Mouse (Mus musculus) ovary, postnatal 14 days (tissue): ENCODE data around the gene Foxo3.

Source experiments
- DNase-seq: peaks from one replicate; pipeline ENCODE4 v3.0.0; 2022; ENCODE audit warnings: low spot score

Foxo3 gene

GRCm38 (mm10) chr10:42225184-42225935 lies 51.2 kb downstream of the Foxo3 start:
- DNase-seq, result no peak

GRCm38 (mm10) chr10:42221996-42222395 lies 54.6 kb downstream of the Foxo3 start:
- no peak for DNase-seq

GRCm38 (mm10) chr10:42221136-42221891 lies 55.2 kb downstream of the Foxo3 start:
- no peak for DNase-seq

- DNase-seq, result no peak
Measured at GRCm38 (mm10) chr10:42220418-42220952, 56.1 kb downstream of the Foxo3 start.

- DNase-seq, result no peak
Measured at GRCm38 (mm10) chr10:42211407-42211806, 65.1 kb downstream of the Foxo3 start.

GRCm38 (mm10) chr10:42210641-42211040 lies 65.9 kb downstream of the Foxo3 start:
- no peak for DNase-seq

- DNase-seq, result no peak
Measured at GRCm38 (mm10) chr10:42209809-42210208, 66.7 kb downstream of the Foxo3 start.

GRCm38 (mm10) chr10:42207612-42208011 lies 68.9 kb downstream of the Foxo3 start:
- no peak for DNase-seq

GRCm38 (mm10) chr10:42204768-42205412 lies 71.7 kb downstream of the Foxo3 start:
- DNase-seq, result no peak

GRCm38 (mm10) chr10:42203321-42204155 lies 73.0 kb downstream of the Foxo3 start:
- no peak for DNase-seq

GRCm38 (mm10) chr10:42202561-42202960 lies 74.0 kb downstream of the Foxo3 start:
- DNase-seq, result no peak

GRCm38 (mm10) chr10:42199472-42199871 lies 77.1 kb downstream of the Foxo3 start:
- no peak for DNase-seq

- no peak for DNase-seq
Measured at GRCm38 (mm10) chr10:42198682-42199081, 77.9 kb downstream of the Foxo3 start.

- DNase-seq, result no peak
Measured at GRCm38 (mm10) chr10:42194784-42195183, 81.8 kb downstream of the Foxo3 start.

- DNase-seq, result no peak
Measured at GRCm38 (mm10) chr10:42193981-42194380, 82.6 kb downstream of the Foxo3 start.

GRCm38 (mm10) chr10:42192951-42193350 lies 83.6 kb downstream of the Foxo3 start:
- DNase-seq, result no peak

- no peak for DNase-seq
Measured at GRCm38 (mm10) chr10:42189674-42190434, 86.7 kb downstream of the Foxo3 start.

GRCm38 (mm10) chr10:42189037-42189436 lies 87.5 kb downstream of the Foxo3 start:
- DNase-seq, result no peak

GRCm38 (mm10) chr10:42188091-42188490 lies 88.5 kb downstream of the Foxo3 start:
- no peak for DNase-seq

- DNase-seq, result no peak
Measured at GRCm38 (mm10) chr10:42186941-42187401, 89.6 kb downstream of the Foxo3 start.

- no peak for DNase-seq
Measured at GRCm38 (mm10) chr10:42180333-42180732, 96.2 kb downstream of the Foxo3 start.
